Mouse (Mus musculus) lung, postnatal 0 days (tissue): ENCODE measurements around the gene Mlycd. TPM values are rescaled to one million over a fixed set of nuclear protein-coding genes. Genes with fewer than 3 reads are reported as not detected.

Experiments
- ATAC-seq: fragments of 200-750 bp; cut with Nextera tagmentation; 2 replicates; pipeline ENCODE4 v1.8.0; 2017; ENCODE audit warnings: moderate library complexity
- DNase-seq: peaks from one replicate; pipeline ENCODE4 v3.0.0-alpha.2; 2016; ENCODE audit warnings: low spot score
- H3K27ac ChIP-seq: fragments of 300-500 bp; sonication (generic); 2 replicates; pipeline ENCODE4 v1.5.1; 2014; ENCODE audit warnings: antibody characterized with exemption, mild to moderate bottlenecking, low read length, mixed read lengths
- H3K27me3 ChIP-seq: fragments of 300-500 bp; sonication (generic); replicated peaks from 2 replicates; pipeline ENCODE4 v1.6.1; 2014; ENCODE audit warnings: low read length, mixed read lengths; ENCODE audit not compliant: insufficient read depth
- H3K36me3 ChIP-seq: fragments of 300-500 bp; sonication (generic); 2 replicates; pipeline ENCODE4 v1.6.1; 2014; ENCODE audit warnings: low read length, mixed read lengths; ENCODE audit not compliant: insufficient read depth
- H3K4me1 ChIP-seq: fragments of 300-500 bp; sonication (generic); 2 replicates; pipeline ENCODE4 v1.6.1; 2014; ENCODE audit warnings: antibody characterized with exemption, low read depth, low read length, mixed read lengths; ENCODE audit not compliant: insufficient read depth
- H3K4me2 ChIP-seq: fragments of 300-500 bp; sonication (generic); replicated peaks from 2 replicates; pipeline ENCODE4 v1.6.1; 2014; ENCODE audit warnings: low read depth, mild to moderate bottlenecking, low read length, moderate library complexity, mixed read lengths
- H3K4me3 ChIP-seq: fragments of 300-500 bp; sonication (generic); 2 replicates; pipeline ENCODE4 v1.5.1; 2014; ENCODE audit warnings: low read depth, low read length
- H3K9ac ChIP-seq: fragments of 300-500 bp; sonication (generic); replicated peaks from 2 replicates; pipeline ENCODE4 v1.6.1; 2014; ENCODE audit warnings: low read depth, mild to moderate bottlenecking
- H3K9me3 ChIP-seq: fragments of 300-500 bp; sonication (generic); 2 replicates; pipeline ENCODE4 v1.6.1; 2016; ENCODE audit warnings: low read length, mixed read lengths
- CTCF ChIP-seq: IDR thresholded peaks from 2 replicates; pipeline ENCODE4 v1.5.1; 2016; ENCODE audit warnings: antibody characterized with exemption, mild to moderate bottlenecking
- EP300 ChIP-seq: IDR thresholded peaks from 2 replicates; pipeline ENCODE4 v1.6.1; 2016; ENCODE audit warnings: antibody characterized with exemption, mild to moderate bottlenecking, control low read depth
- WGBS: fragments of 180-500 bp; shearing (Covaris S2); extraction: QIAGEN DNeasy Blood & Tissue Kit; methylation state at CpG from one replicate; pipeline ENCODE4 v1.1.7; 2014; 5-methylcytosine and 5-hydroxymethylcytosine counted together
- polyA plus RNA-seq: library from polyadenylated mRNA; unstranded; fragments of >200 nt; fragmentation: Nextera tagmentation; extraction: Ambion mirVana; gene quantifications from 2 replicates; pipeline ENCODE4 v1.2.1, GENCODE M21; 2015

Gene Mlycd
- polyA plus RNA-seq, 1 experiment from 2014 or later: 19.1 TPM

- H3K27me3 ChIP-seq: no peaks in the 10 kb centered on the region
- ATAC-seq: no peak
- H3K9me3 ChIP-seq: no peaks in the 10 kb centered on the region
- TF ChIP-seq EP300: no peak
- H3K9ac ChIP-seq: no peak overlapping the region
- DNase-seq: no peak
- H3K4me1 ChIP-seq: peaks cover 4% of the 10 kb centered on the region; the same call in 1 of the 2 replicates
- no peak overlapping the region for H3K4me3 ChIP-seq
- peak overlapping the region; percentile 21; the same call in 1 of the 2 replicates for H3K27ac ChIP-seq
- H3K4me2 ChIP-seq: no peak overlapping the region; the same call in 1 of the 2 replicates
- whole genome bisulfite sequencing: 57% methylated on average over 6 of the region's 6 CpGs
- no peaks in the 10 kb centered on the region for H3K36me3 ChIP-seq
Observed at GRCm38 (mm10) chr8:119438876-119439275, 44.2 kb downstream of the Mlycd start.

- H3K36me3 ChIP-seq: no peaks in the 10 kb centered on the region
- H3K4me1 ChIP-seq: peaks cover 4% of the 10 kb centered on the region; the same call in 1 of the 2 replicates
- H3K4me3 ChIP-seq: no peak overlapping the region
- no peak overlapping the region for H3K4me2 ChIP-seq
- DNase-seq (no peak), ATAC-seq (no peak)
- no peak overlapping the region for H3K27ac ChIP-seq
- 86% methylated on average over 2 of the region's 2 CpGs for WGBS
- H3K9ac ChIP-seq: no peak overlapping the region
- H3K27me3 ChIP-seq: no peaks in the 10 kb centered on the region
- no peaks in the 10 kb centered on the region for H3K9me3 ChIP-seq
- TF ChIP-seq CTCF: no peak
- no peak for TF ChIP-seq EP300
Observed at GRCm38 (mm10) chr8:119439424-119439823, 44.7 kb downstream of the Mlycd start.

GRCm38 (mm10) chr8:119439893-119440249 is 45.2 kb downstream of the Mlycd start:
- DNase-seq (no peak), ATAC-seq (no peak; the same call in 1 of the 2 replicates)
- WGBS: 68% methylated on average over 7 of the region's 7 CpGs
- no peak overlapping the region for H3K4me2 ChIP-seq
- H3K27me3 ChIP-seq: no peaks in the 10 kb centered on the region
- TF ChIP-seq CTCF (no peak), EP300 (no peak)
- H3K4me3 ChIP-seq: no peak overlapping the region
- no peaks in the 10 kb centered on the region for H3K36me3 ChIP-seq
- H3K9me3 ChIP-seq: no peaks in the 10 kb centered on the region
- H3K9ac ChIP-seq: no peak overlapping the region
- H3K27ac ChIP-seq: no peak overlapping the region
- H3K4me1 ChIP-seq: peaks cover 4% of the 10 kb centered on the region; the same call in 1 of the 2 replicates

- H3K4me2 ChIP-seq: peak overlapping the region; percentile 14; the same call in 1 of the 2 replicates
- H3K4me3 ChIP-seq: no peak overlapping the region
- H3K27me3 ChIP-seq: no peaks in the 10 kb centered on the region
- peak; percentile 86 for TF ChIP-seq CTCF
- TF ChIP-seq EP300: no peak
- 17% methylated on average over 16 of the region's 16 CpGs for WGBS
- H3K27ac ChIP-seq: peak overlapping the region; percentile 33; the same call in 1 of the 2 replicates
- H3K9me3 ChIP-seq: no peaks in the 10 kb centered on the region
- DNase-seq (peak; percentile 91), ATAC-seq (peak; percentile 59)
- H3K36me3 ChIP-seq: no peaks in the 10 kb centered on the region
- peaks cover 4% of the 10 kb centered on the region; the same call in 1 of the 2 replicates for H3K4me1 ChIP-seq
- H3K9ac ChIP-seq: no peak overlapping the region
Observed at GRCm38 (mm10) chr8:119440250-119440951, 45.7 kb downstream of the Mlycd start.

- Histone ChIP-seq H3K27me3 (no peaks in the 10 kb centered on the region), H3K4me1 (peaks cover 4% of the 10 kb centered on the region; the same call in 1 of the 2 replicates), H3K9ac (no peak overlapping the region), H3K9me3 (no peaks in the 10 kb centered on the region), H3K36me3 (no peaks in the 10 kb centered on the region), H3K4me2 (peak overlapping the region; percentile 14; the same call in 1 of the 2 replicates), H3K27ac (no peak overlapping the region; the same call in 1 of the 2 replicates), H3K4me3 (no peak overlapping the region)
- no peak for DNase-seq
- no peak for TF ChIP-seq EP300
- no peak for TF ChIP-seq CTCF
- WGBS: 27% methylated on average over 1 of the region's 1 CpGs
- ATAC-seq: no peak; the same call in 1 of the 2 replicates
Observed at GRCm38 (mm10) chr8:119440952-119441270, 46.2 kb downstream of the Mlycd start.

GRCm38 (mm10) chr8:119442013-119442412 is 47.3 kb downstream of the Mlycd start:
- H3K4me1 ChIP-seq: peaks cover 9% of the 10 kb centered on the region; the same call in 1 of the 2 replicates
- DNase-seq: no peak
- TF ChIP-seq EP300 (no peak), CTCF (no peak)

More at GRCm38 (mm10) chr8:119442013-119442412, 47.3 kb downstream of the Mlycd start:
- H3K36me3 ChIP-seq: no peaks in the 10 kb centered on the region
- ATAC-seq: no peak
- H3K4me3 ChIP-seq: no peak overlapping the region
- H3K9ac ChIP-seq: no peak overlapping the region
- H3K27me3 ChIP-seq: 0 out of 2 replicates have a peak, but pooled peaks cover under 1% of the 10 kb centered on the region
- H3K4me2 ChIP-seq: no peak overlapping the region
- 43% methylated on average over 5 of the region's 5 CpGs for WGBS
- no peak overlapping the region for H3K27ac ChIP-seq
- no peaks in the 10 kb centered on the region for H3K9me3 ChIP-seq
